Mouse (Mus musculus): ENCODE data around the gene Lmbr1l. TPM values are rescaled to one million over a fixed set of nuclear protein-coding genes. Genes with fewer than 3 reads are reported as not detected.

Lmbr1l gene
- total RNA-seq, 2 experiments from 2014 or later, result 17.8 to 19.1 TPM

DNA sequence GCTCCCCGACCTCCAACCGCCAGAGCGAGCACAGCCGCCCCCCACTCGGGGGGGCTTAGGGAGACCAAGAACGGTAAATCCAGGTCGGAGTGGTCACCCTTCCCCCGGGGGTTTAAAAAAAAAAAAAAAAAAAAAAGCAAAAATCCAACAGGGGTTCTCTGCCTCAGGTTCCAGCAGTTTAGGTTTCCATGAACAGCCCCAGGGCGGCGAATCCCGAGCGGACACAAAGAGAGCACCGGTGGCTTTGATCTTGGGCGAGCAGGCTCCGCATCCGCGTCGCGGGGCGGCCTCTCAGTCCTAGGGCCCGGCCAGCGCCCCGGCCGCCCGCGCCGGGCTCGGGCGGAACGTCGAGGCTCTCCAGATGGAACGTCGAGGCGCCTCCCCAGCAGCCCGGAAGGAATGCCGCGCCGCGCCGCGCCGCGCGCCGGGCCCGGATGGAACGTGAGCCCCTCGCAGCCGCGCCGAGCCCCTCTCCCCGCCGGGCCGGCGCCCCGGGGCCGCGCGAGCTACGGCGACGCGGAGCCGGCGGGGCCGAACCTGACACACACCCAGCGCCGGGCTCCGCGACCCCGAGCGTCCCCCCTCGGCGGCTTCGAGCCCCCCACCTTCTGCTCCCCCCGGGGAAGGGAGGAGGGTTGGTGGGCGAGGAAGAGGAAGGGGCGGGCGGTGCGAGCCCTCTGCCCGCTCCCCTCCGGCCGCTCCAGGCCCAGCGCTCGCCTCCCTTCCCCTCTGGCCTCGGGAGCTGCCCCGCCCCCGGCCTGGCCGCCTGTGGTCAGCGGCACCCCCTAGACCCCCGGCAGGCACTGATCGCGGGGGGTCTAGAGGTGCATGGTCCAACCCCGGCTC lies 46.7 kb downstream of the Lmbr1l start, which contains the start of gene Kmt2d:
TSS of gene Kmt2d (minus strand) at position 135 of the 846 bp plus-strand sequence.
- peak; percentile 36 to 46 for DNase-seq (ENCODE audit: extremely low spot score in 1 of 2, low spot score in 2 of 2)
- Histone ChIP-seq H3K4me3 (peak within 1 kb of the TSS; percentile 85), H3K27ac (peak within 1 kb of the TSS; percentile 100)
- no peak for TF ChIP-seq CTCF (IDR thresholded peaks at IDR 0.05)
- intact Hi-C loops (cut with DNase I), result loop anchor here (5.0 kb wide), 1 partner anchor 121 kb away; no protein-coding TSS in a partner anchor

DNA sequence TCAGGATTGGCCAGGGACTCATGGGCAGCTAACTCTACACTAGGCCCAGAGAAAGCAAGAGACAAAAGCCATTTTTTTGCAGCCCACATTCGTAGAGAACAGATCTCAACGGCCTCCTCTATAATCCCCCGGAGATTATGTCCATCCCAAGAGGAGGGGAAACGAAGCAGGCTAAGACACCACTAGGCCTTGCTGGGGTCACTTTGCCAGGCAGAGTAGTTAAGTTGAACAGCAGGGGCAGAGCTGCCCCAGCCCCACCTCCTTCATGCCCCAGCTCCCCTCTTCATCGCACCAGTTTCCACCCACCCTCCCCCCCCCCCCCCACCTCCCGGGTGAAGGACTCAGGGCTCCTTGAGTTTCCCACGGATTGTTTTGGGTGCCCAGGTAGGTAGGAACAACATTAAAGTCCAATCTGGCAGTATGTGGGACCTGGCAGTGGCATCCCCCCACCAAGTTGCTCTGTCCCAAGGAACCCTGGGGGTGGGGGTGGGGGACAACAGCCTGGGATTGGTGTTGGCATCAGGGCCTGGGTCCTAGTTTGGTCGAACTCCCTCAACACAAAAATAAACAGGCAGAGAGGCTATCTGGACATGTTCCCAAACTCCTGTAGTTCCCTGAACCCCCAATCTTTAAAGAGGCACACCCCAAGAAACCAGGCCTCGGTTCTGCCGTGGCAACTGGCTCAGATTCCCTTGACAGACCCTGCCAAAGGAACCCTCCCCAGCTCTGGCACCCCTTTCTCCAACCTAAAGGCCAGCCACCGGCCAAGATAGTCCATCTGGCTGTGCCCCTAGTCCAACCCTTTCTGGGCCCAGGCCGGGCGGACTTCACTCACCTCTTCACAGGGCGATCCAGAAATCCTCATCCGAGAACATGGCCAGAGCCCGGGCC lies 47.6 kb downstream of the Lmbr1l start:
- intact Hi-C loops (cut with DNase I), result loop anchor here (5.0 kb wide), 1 partner anchor 122 kb away; no protein-coding TSS in a partner anchor
- no peak for TF ChIP-seq CTCF (IDR thresholded peaks at IDR 0.05)
- Histone ChIP-seq H3K4me3 (peak overlapping the region; percentile 85), H3K27ac (peak overlapping the region; percentile 100)
- peak in 1 of 2 experiments; percentile 16 for DNase-seq (ENCODE audit: extremely low spot score in 1 of 2, low spot score in 2 of 2)

DNA sequence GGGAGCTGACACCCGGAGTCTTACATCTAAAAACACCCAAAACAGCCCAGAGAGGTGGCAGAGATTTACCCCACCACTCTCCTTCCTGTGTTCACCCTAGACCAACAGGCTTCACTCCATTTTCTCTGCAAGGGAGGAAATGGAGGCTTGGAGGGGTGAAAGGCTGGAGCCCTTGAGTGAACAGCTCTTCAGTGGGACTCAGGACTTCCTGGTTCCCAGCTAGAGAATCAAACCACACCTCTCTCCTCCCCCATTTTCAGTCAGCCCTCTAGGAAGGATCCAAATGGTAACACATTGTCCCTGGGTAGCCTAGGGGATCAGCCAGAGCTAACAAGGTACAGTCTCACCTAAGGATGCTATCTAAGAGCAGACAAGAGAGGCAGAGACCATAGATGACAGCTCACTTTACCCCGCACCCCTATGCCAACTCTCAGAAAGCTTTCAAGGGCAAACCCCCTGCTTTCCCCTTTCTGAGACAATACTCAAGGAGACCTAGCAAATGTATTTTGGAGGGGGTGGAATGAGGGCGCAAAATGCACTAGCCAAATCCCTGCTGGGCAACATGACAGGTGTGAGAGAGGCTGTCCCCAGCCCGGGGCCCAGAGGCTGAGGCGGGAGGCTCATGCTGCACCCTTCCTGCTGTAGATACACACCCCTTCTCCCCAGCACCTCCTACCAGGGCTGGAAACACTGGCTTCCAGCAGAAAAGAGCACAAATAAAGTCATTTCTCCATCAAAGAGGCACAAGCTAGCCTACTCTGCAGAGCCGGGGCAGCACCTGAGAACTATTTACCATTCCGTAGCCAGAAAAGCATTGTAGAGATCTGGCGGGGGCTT lies 48.5 kb downstream of the Lmbr1l start:
- peak overlapping the region; percentile 85 for H3K4me3 ChIP-seq
- H3K27ac ChIP-seq, result peak overlapping the region; percentile 50; the same call in 1 of the 2 replicates
- DNase-seq (ENCODE audit: extremely low spot score in 1 of 2, low spot score in 2 of 2), result peak in 1 of 2 experiments; percentile 10
- no peak for TF ChIP-seq CTCF (IDR thresholded peaks at IDR 0.05)
- intact Hi-C loops (cut with DNase I), result loop anchor here (5.0 kb wide), 2 partner anchors 37 to 123 kb away; partner anchors contain the start of gene Prkag1

DNA sequence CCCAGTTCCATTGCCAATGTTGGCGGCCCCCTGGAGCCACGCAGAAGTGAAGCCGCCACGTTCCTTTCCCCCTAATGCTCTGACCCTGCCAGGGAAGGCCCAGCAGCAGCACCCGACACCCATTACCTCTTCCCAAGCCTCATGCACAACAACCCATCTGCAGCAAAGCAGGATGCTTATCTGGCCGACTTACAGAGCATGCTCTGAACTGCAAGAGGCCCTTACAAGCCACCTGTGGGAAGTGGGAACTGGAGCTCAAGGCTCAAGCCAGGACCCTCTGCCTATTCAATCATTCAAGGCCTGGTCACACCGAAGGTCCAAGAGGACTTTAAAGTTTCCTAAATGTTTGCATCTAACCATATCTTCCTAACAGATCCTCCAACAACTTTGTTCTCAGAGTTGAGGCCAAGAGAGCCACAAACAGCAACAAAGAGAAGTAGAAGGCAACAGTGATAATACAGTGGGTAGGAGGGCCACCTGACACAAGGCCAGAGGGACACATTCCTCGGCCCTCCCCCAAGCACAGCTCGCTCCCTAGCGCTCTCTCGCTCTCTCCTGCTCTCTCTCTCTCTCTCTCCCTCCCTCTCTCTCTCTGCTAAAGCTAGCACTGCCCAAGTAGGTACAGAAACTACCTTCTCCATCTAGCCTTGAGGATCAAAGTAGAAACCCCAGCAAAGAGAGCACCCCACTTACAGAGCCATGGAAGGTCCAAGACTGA lies 49.5 kb downstream of the Lmbr1l start:
- peak overlapping the region; percentile 85 for H3K4me3 ChIP-seq
- H3K27ac ChIP-seq, result no peak overlapping the region; the same call in 1 of the 2 replicates
- DNase-seq (ENCODE audit: extremely low spot score in 1 of 2, low spot score in 2 of 2), result peak in 1 of 2 experiments; percentile 9
- TF ChIP-seq CTCF (IDR thresholded peaks at IDR 0.05), result no peak
- intact Hi-C loops (cut with DNase I), result loop anchor here (5.0 kb wide), 1 partner anchor 36 kb away; the partner anchor contains the start of gene Prkag1

DNA sequence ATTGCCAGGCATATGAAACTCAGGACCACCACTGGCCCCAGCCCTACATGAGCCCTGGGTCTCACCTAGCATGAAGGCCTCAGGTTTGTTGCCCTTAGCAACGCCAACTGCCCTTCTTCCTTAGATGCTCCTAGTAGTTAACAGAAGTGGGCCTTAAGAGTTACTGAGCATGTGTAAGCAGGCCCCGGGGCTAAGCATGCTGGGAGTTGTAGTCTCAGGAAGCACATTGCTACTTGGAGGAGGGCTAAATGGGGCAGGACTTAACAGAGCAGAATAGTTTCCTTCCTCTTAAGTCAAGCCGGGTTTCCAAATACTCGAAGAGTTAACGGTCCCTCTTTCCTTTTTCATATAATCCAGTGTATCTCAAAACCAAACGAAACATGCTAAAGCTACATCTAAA lies 50.7 kb downstream of the Lmbr1l start:
- intact Hi-C loops (cut with DNase I), result loop anchor here (5.0 kb wide), 1 partner anchor 35 kb away; the partner anchor contains the start of gene Prkag1
- H3K4me3 ChIP-seq, result peak overlapping the region; percentile 31; the same call in 1 of the 2 replicates

DNA sequence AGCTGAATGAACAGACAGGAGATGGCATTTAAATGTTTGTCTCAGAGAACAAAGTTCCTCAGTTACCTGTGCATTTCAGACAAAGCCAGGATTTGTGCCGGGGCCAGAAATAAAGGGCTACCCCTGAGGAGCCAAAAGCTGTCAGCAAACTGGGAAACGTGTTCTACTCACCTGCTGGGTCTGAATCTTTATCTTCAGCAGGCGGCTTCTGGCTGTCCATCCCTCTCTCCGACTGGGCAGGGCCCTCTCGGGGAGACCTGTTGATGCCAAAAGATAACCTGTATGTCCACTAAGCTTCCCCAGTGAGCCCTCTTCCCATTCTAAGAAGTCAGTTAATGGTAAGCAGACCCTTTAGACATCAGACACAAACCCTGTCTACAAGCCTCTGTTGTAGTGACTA lies 51.5 kb downstream of the Lmbr1l start:
- TF ChIP-seq CTCF (IDR thresholded peaks at IDR 0.05), result no peak
- Histone ChIP-seq H3K27ac (no peak overlapping the region), H3K4me3 (no peak overlapping the region)
- intact Hi-C loops (cut with DNase I), result loop anchor here (5.0 kb wide), 1 partner anchor 34 kb away; the partner anchor contains the start of gene Prkag1
- no peak for DNase-seq (ENCODE audit: extremely low spot score in 1 of 2, low spot score in 2 of 2)

More for the DNA sequence above, 50.7 kb downstream of the Lmbr1l start:
- DNase-seq (ENCODE audit: extremely low spot score in 1 of 2, low spot score in 2 of 2), result peak in 1 of 2 experiments; percentile 35
- TF ChIP-seq CTCF (IDR thresholded peaks at IDR 0.05), result no peak
- H3K27ac ChIP-seq, result no peak overlapping the region

DNA sequence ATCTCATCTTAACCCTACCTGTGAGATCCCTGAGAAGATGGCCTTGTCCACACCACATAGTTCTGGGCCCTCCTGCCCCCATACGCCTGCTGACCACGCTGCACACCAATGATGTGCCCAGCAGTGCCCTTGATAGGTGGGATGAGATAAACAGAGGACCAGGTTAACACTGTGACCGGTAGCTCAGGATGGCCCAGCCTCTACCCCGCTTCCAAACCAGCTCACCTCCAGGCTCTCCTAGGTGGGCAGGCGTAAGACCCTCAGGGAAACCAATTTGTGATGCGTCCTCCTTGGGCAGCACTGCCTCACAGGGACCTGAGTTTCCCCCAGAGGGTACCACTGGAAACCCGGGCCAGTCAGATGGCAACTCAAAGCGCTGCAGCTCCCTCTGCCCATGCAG lies 52.3 kb downstream of the Lmbr1l start:
- intact Hi-C loops (cut with DNase I), result loop anchor here (5.0 kb wide), 1 partner anchor 33 kb away; the partner anchor contains the start of gene Prkag1
- Histone ChIP-seq H3K4me3 (no peak overlapping the region), H3K27ac (no peak overlapping the region)
- DNase-seq (ENCODE audit: extremely low spot score in 1 of 2, low spot score in 2 of 2), result peak in 1 of 2 experiments; percentile 11
- no peak for TF ChIP-seq CTCF (IDR thresholded peaks at IDR 0.05)

DNA sequence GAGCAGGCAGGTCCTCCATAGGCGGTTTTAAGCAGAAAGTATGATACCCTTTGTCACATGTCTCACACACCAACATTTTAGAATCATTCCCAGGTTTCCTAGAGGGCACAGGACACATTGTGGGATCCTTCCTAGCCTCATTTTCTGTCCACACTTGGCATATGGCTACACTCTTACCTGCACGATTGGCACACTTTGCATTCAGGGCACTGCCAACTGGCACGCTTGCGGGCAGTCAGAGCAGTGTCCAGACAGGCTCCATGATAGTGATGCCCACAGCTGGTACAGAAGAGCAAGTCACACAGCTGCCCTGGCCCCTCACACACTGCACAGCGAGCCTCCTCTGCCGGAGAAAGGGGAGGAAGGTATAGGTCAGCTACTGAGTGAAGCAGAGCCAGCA lies 53.1 kb downstream of the Lmbr1l start:
- intact Hi-C loops (cut with DNase I), result loop anchor here (5.0 kb wide), 1 partner anchor 33 kb away; the partner anchor contains the start of gene Prkag1
- Histone ChIP-seq H3K27ac (no peak overlapping the region), H3K4me3 (no peak overlapping the region)
- no peak for DNase-seq (ENCODE audit: extremely low spot score in 1 of 2, low spot score in 2 of 2)
- TF ChIP-seq CTCF (IDR thresholded peaks at IDR 0.05), result no peak

DNA sequence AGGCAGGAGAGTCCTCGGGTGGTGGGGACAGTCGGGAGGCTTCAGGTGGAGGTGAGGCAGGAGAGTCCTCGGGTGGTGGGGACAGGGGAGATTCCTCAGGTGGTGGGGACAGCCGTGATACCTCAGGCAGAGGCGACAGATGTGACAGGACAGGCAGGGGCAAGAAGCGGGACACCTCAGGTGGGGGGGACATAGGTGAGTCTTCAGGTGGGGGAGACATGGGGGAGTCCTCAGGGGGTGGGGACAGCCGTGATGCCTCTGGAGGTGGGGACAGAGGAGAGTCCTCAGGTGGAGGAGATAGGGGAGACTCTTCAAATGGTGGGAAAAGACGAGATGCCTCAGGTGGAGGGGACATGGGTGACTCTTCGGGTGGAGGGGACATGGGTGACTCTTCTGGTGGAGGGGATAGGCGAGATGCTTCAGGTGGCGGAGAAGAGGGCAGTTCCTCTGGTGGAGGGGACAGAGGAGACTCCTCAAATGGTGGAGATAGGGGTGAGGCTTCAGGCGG lies 54.5 kb downstream of the Lmbr1l start:
- no peak for TF ChIP-seq CTCF (IDR thresholded peaks at IDR 0.05)
- Histone ChIP-seq H3K4me3 (no peak overlapping the region), H3K27ac (no peak overlapping the region)
- no peak for DNase-seq (ENCODE audit: extremely low spot score in 1 of 2, low spot score in 2 of 2)
- intact Hi-C loops (cut with DNase I), result no loop called here

Data from left cerebral cortex, adult 2 months (tissue).